Mouse (Mus musculus) C2C12 (cell line): Measurements from ENCODE around the gene Sez6. TPM values are rescaled to one million over a fixed set of nuclear protein-coding genes. Genes with fewer than 3 reads are reported as not detected.

Experiments
- H3K27me3 ChIP-seq: one replicate; pipeline ENCODE4 v1.6.1; 2011; ENCODE audit not compliant: control insufficient read depth, insufficient read depth, insufficient read length
- H3K36me3 ChIP-seq: one replicate; pipeline ENCODE4 v1.6.1; 2011; ENCODE audit not compliant: control insufficient read depth, insufficient read depth
- H3K4me3 ChIP-seq: one replicate; pipeline ENCODE4 v1.5.1; 2011; ENCODE audit warnings: mild to moderate bottlenecking, control low read depth; ENCODE audit not compliant: poor library complexity, insufficient read depth, severe bottlenecking
- H3K79me2 ChIP-seq: one replicate; pipeline ENCODE4 v1.6.1; 2011; ENCODE audit not compliant: control insufficient read depth, insufficient read depth
- H3K79me3 ChIP-seq: one replicate; pipeline ENCODE4 v1.6.1; 2011; ENCODE audit warnings: low read depth, control low read depth
- H3ac ChIP-seq: one replicate; pipeline ENCODE3; 2011; ENCODE audit warnings: low read depth; ENCODE audit not compliant: control insufficient read depth, insufficient read length
- CEBPB ChIP-seq: IDR thresholded peaks from one replicate; pipeline ENCODE4 v1.6.1; 2011; ENCODE audit warnings: low read depth, mild to moderate bottlenecking, control low read depth, moderate library complexity
- CTCF ChIP-seq: IDR thresholded peaks from one replicate; pipeline ENCODE4 v1.5.1; 2011; ENCODE audit not compliant: control insufficient read depth, insufficient read depth, insufficient read length
- FOSL1 ChIP-seq: IDR thresholded peaks from one replicate; pipeline ENCODE4 v1.8.0; 2011; ENCODE audit warnings: mild to moderate bottlenecking, low read length; ENCODE audit not compliant: poor library complexity, insufficient read depth, severe bottlenecking
- MAX ChIP-seq: IDR thresholded peaks from one replicate; pipeline ENCODE4 v1.6.1; 2011; ENCODE audit warnings: mild to moderate bottlenecking, control low read depth
- MYOD1 ChIP-seq: IDR thresholded peaks from one replicate; pipeline ENCODE4 v1.6.1; 2011; ENCODE audit warnings: low read depth; ENCODE audit not compliant: control insufficient read depth, insufficient read length
- MYOG ChIP-seq: IDR thresholded peaks from one replicate; pipeline ENCODE4 v1.6.1; 2011; ENCODE audit not compliant: control insufficient read depth, insufficient read length; ENCODE audit errors: extremely low read depth
- USF1 ChIP-seq: IDR thresholded peaks from one replicate; pipeline ENCODE4 v1.6.1; 2011; ENCODE audit warnings: low read depth, mild to moderate bottlenecking, control low read depth, moderate library complexity
- polyA plus RNA-seq: library from polyadenylated mRNA; unstranded; fragments of >200 nt; fragmentation: generic; extraction: Trizol; gene quantifications from one replicate; pipeline ENCODE4 v1.2.1, GENCODE M21; 2012; ENCODE audit warnings: missing spikeins

Gene Sez6
- polyA plus RNA-seq, 1 experiment: not detected

GRCm38 (mm10) chr11:77985541-77986065, 55.0 kb downstream of the Sez6 start:
- TF ChIP-seq FOSL1 (no peak), CTCF (no peak), CEBPB (no peak), MYOG (no peak), MAX (no peak), MYOD1 (no peak), USF1 (no peak)
- H3K36me3 ChIP-seq: peaks cover 39% of the 10 kb centered on the region
- no peak overlapping the region for H3ac ChIP-seq
- H3K79me2 ChIP-seq: peaks cover 81% of the 10 kb centered on the region
- H3K27me3 ChIP-seq: no peaks in the 10 kb centered on the region
- H3K79me3 ChIP-seq: peaks cover 72% of the 10 kb centered on the region
- H3K4me3 ChIP-seq: no peak overlapping the region

- no peak overlapping the region for H3ac ChIP-seq
- peaks cover 94% of the 10 kb centered on the region for H3K79me3 ChIP-seq
- no peaks in the 10 kb centered on the region for H3K27me3 ChIP-seq
- H3K79me2 ChIP-seq: peaks cover 100% of the 10 kb centered on the region
- no peak overlapping the region for H3K4me3 ChIP-seq
- TF ChIP-seq FOSL1: no peak
- TF ChIP-seq CTCF: no peak
- no peak for TF ChIP-seq MYOD1
- no peak for TF ChIP-seq USF1
- no peak for TF ChIP-seq MYOG
- no peak for TF ChIP-seq MAX
- no peak for TF ChIP-seq CEBPB
- peaks cover 66% of the 10 kb centered on the region for H3K36me3 ChIP-seq
These were observed 58.6 kb downstream of the Sez6 start for GRCm38 (mm10) chr11:77989071-77989690.

- TF ChIP-seq MYOG: no peak
- no peak for TF ChIP-seq USF1
- TF ChIP-seq CTCF: no peak
- no peak for TF ChIP-seq CEBPB
- no peak for TF ChIP-seq MAX
- TF ChIP-seq MYOD1: no peak
- TF ChIP-seq FOSL1: no peak
- Histone ChIP-seq H3ac (no peak overlapping the region), H3K27me3 (no peaks in the 10 kb centered on the region), H3K79me2 (peaks cover 100% of the 10 kb centered on the region), H3K36me3 (peaks cover 60% of the 10 kb centered on the region), H3K4me3 (no peak overlapping the region), H3K79me3 (peaks cover 92% of the 10 kb centered on the region)
These were observed 65.0 kb downstream of the Sez6 start for GRCm38 (mm10) chr11:77995556-77995955.

DNA sequence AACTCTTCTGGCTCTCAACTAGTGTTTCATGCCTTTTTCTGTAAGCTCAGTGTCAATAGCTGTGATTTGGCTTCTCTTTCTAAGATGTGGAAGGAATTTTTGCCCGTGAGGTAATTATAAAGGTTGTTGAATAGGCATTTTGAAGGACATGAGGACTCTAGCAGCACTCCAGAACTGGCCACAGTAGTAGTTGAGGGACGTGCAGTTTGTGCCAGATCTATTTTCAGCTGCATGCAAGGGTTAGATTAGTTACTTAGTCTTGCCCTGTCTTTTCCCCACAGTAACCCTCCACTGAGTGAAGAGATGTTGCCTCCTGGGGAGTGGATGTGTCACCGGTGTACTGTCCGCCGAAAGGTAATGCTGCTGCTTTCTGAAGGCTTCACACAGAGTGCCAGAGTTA, 75.8 kb downstream of the Sez6 start:
- no peak overlapping the region for H3ac ChIP-seq
- H3K27me3 ChIP-seq: no peaks in the 10 kb centered on the region
- H3K79me3 ChIP-seq: peaks cover 51% of the 10 kb centered on the region
- H3K79me2 ChIP-seq: peaks cover 77% of the 10 kb centered on the region
- peaks cover 90% of the 10 kb centered on the region for H3K36me3 ChIP-seq
- H3K4me3 ChIP-seq: no peak overlapping the region
- no peak for TF ChIP-seq USF1
- TF ChIP-seq CTCF: no peak
- TF ChIP-seq FOSL1: no peak
- TF ChIP-seq MYOG: no peak
- TF ChIP-seq MYOD1: no peak
- TF ChIP-seq CEBPB: no peak
- TF ChIP-seq MAX: no peak

- H3K27me3 ChIP-seq: no peaks in the 10 kb centered on the region
- TF ChIP-seq CTCF (peak; percentile 57), USF1 (no peak), MYOG (no peak), MYOD1 (no peak)
- no peak overlapping the region for H3ac ChIP-seq
- peaks cover 92% of the 10 kb centered on the region for H3K36me3 ChIP-seq
- peaks cover 2% of the 10 kb centered on the region for H3K79me3 ChIP-seq
- H3K79me2 ChIP-seq: no peaks in the 10 kb centered on the region
- no peak overlapping the region for H3K4me3 ChIP-seq
These were observed 89.1 kb downstream of the Sez6 start for GRCm38 (mm10) chr11:78019676-78020075.

DNA sequence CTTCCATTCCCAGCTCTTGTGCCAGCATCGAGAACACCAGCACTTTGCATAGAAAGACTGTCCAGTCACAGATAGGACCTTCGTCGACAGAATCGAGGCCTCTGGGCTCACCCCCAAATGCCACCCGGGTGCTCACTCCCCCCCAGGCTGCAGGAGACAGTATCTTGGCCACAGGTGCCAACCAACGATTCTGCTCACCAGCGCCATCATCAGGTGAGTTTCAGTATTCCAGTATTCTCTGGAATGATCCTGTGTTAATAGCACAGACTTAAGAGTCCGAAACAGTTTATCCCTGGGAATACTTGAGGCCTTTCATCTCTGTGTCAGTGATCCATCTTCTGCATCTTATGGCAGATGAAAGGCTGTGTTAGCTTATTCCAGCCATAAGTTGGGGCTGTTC, 93.0 kb downstream of the Sez6 start:
- peaks cover 2% of the 10 kb centered on the region for H3K79me3 ChIP-seq
- no peak overlapping the region for H3ac ChIP-seq
- TF ChIP-seq CEBPB (no peak), MYOD1 (no peak), FOSL1 (no peak), MAX (no peak), USF1 (no peak), MYOG (no peak), CTCF (no peak)
- no peak overlapping the region for H3K4me3 ChIP-seq
- H3K79me2 ChIP-seq: no peaks in the 10 kb centered on the region
- H3K27me3 ChIP-seq: no peaks in the 10 kb centered on the region
- H3K36me3 ChIP-seq: peaks cover 91% of the 10 kb centered on the region

Other genes with a start within 250 kb of the Sez6 start
- 12.0 TPM for gene Nufip2, start 244.6 kb upstream of the Sez6 start, polyA plus RNA-seq
- 0.07 TPM for gene Cryba1, start 205.5 kb upstream of the Sez6 start, polyA plus RNA-seq
- gene Myo18a, start 167.6 kb upstream of the Sez6 start, polyA plus RNA-seq: 57.0 TPM
- 0.33 TPM for gene Gm10277, start 143.1 kb upstream of the Sez6 start, polyA plus RNA-seq
- gene Pipox, start 36.7 kb upstream of the Sez6 start, polyA plus RNA-seq: not detected
- gene Phf12, start 52.0 kb downstream of the Sez6 start, polyA plus RNA-seq: 21.9 TPM
- 16.7 TPM for gene Dhrs13, start 101.5 kb downstream of the Sez6 start, polyA plus RNA-seq
- 72.0 TPM for gene Flot2, start 107.1 kb downstream of the Sez6 start, polyA plus RNA-seq
- 21.5 TPM for gene Eral1, start 149.6 kb downstream of the Sez6 start, polyA plus RNA-seq
- 12.2 TPM for gene Fam222b, start 163.9 kb downstream of the Sez6 start, polyA plus RNA-seq
- gene Traf4, start 234.8 kb downstream of the Sez6 start, polyA plus RNA-seq: 99.8 TPM
- gene Nek8, start 245.9 kb downstream of the Sez6 start, polyA plus RNA-seq: 8.9 TPM
- 15.9 TPM for gene Tlcd1, start 245.9 kb downstream of the Sez6 start, polyA plus RNA-seq